Mouse (Mus musculus) stomach, postnatal 0 days (tissue): Measurements from ENCODE around the gene 1810010H24Rik. TPM values are rescaled to one million over a fixed set of nuclear protein-coding genes. Genes with fewer than 3 reads are reported as not detected.
"Not testable (repeated sequence)": the region's sequence is repeated elsewhere in the genome, so short reads cannot be mapped to it uniquely, and the experiment has no call there.

ENCODE experiments used
- ATAC-seq: fragments of 200-750 bp; cut with Nextera tagmentation; 2 replicates; pipeline ENCODE4 v1.8.0; 2017; ENCODE audit not compliant: low FRiP score, low TSS enrichment
- DNase-seq: peaks from one replicate; pipeline ENCODE4 v3.0.0-alpha.2; 2016; ENCODE audit warnings: low spot score
- H3K27ac ChIP-seq: fragments of 300-500 bp; sonication (generic); replicated peaks from 2 replicates; pipeline ENCODE4 v1.5.1; 2014; ENCODE audit warnings: mild to moderate bottlenecking, control low read depth
- H3K27me3 ChIP-seq: fragments of 300-500 bp; sonication (generic); 2 replicates; pipeline ENCODE4 v1.6.1; 2014; ENCODE audit warnings: low read length; ENCODE audit not compliant: control insufficient read depth, insufficient read depth
- H3K36me3 ChIP-seq: fragments of 300-500 bp; sonication (generic); 2 replicates; pipeline ENCODE4 v1.6.1; 2014; ENCODE audit warnings: low read length, mixed read lengths; ENCODE audit not compliant: control insufficient read depth, insufficient read depth
- H3K4me1 ChIP-seq: fragments of 300-500 bp; sonication (generic); replicated peaks from 2 replicates; pipeline ENCODE4 v1.6.1; 2014; ENCODE audit warnings: antibody characterized with exemption; ENCODE audit not compliant: control insufficient read depth, insufficient read depth
- H3K4me2 ChIP-seq: fragments of 300-500 bp; sonication (generic); replicated peaks from 2 replicates; pipeline ENCODE4 v1.6.1; 2014; ENCODE audit warnings: low read depth, mild to moderate bottlenecking, control low read depth, moderate library complexity
- H3K4me3 ChIP-seq: fragments of 300-500 bp; sonication (generic); 2 replicates; pipeline ENCODE4 v1.5.1; 2014; ENCODE audit warnings: low read depth, low read length, control low read depth
- H3K9ac ChIP-seq: fragments of 300-500 bp; sonication (generic); 2 replicates; pipeline ENCODE4 v1.6.1; 2014; ENCODE audit warnings: mild to moderate bottlenecking, low read length, control low read depth, mixed read lengths
- H3K9me3 ChIP-seq: fragments of 300-500 bp; sonication (generic); 2 replicates; pipeline ENCODE4 v1.6.1; 2016; ENCODE audit warnings: low read length; ENCODE audit not compliant: control insufficient read depth
- CTCF ChIP-seq: IDR thresholded peaks from 2 replicates; pipeline ENCODE4 v1.5.1; 2016; ENCODE audit warnings: antibody characterized with exemption, low read depth, mild to moderate bottlenecking, moderate library complexity
- EP300 ChIP-seq: optimal IDR thresholded peaks from 2 replicates; pipeline ENCODE3; 2016; ENCODE audit warnings: antibody characterized with exemption
- WGBS: fragments of 180-500 bp; shearing (Covaris S2); extraction: QIAGEN DNeasy Blood & Tissue Kit; methylation state at CpG from one replicate; pipeline ENCODE4 v1.1.7; 2014; 5-methylcytosine and 5-hydroxymethylcytosine counted together
- polyA plus RNA-seq: library from polyadenylated mRNA; unstranded; fragments of >200 nt; fragmentation: Nextera tagmentation; extraction: Ambion mirVana; gene quantifications from 2 replicates; pipeline ENCODE4 v1.2.1, GENCODE M21; 2015

The 1810010H24Rik gene
- 6.3 and 6.8 TPM in 2 replicates for polyA plus RNA-seq

- Histone ChIP-seq H3K36me3 (no peaks in the 10 kb centered on the region), H3K27me3 (no peaks in the 10 kb centered on the region), H3K9ac (peak within 1 kb of the TSS; percentile 71), H3K27ac (peak within 1 kb of the TSS; percentile 73), H3K4me1 (peaks cover 6% of the 10 kb centered on the region), H3K9me3 (no peaks in the 10 kb centered on the region), H3K4me3 (peak within 1 kb of the TSS; percentile 70), H3K4me2 (peak within 1 kb of the TSS; percentile 92)
- no peak for TF ChIP-seq CTCF
- TF ChIP-seq EP300, result no peak
- no peak for ATAC-seq
- WGBS, result under 1% methylated on average over 45 of the region's 45 CpGs
- no peak for DNase-seq
Measured at GRCm38 (mm10) chr11:107025411-107026321, at the start of gene 1810010H24Rik. Gene 1810010H24Rik (plus strand): TSS chr11:107025681.

- peak overlapping the region; percentile 46; the same call in 1 of the 2 replicates for H3K27ac ChIP-seq
- H3K36me3 ChIP-seq, result no peaks in the 10 kb centered on the region
- TF ChIP-seq EP300 (no peak), CTCF (no peak)
- no peak overlapping the region; the same call in 1 of the 2 replicates for H3K9ac ChIP-seq
- H3K27me3 ChIP-seq, result no peaks in the 10 kb centered on the region
- H3K4me1 ChIP-seq, result no peaks in the 10 kb centered on the region
- ATAC-seq, result peak; percentile 63
- H3K4me2 ChIP-seq, result no peak overlapping the region
- DNase-seq, result no peak
- WGBS, result 50% methylated on average over 8 of the region's 8 CpGs
- no peak overlapping the region for H3K4me3 ChIP-seq
- H3K9me3 ChIP-seq, result no peaks in the 10 kb centered on the region
Measured at GRCm38 (mm10) chr11:106976194-106976593, 49.3 kb upstream of the 1810010H24Rik start.

DNA sequence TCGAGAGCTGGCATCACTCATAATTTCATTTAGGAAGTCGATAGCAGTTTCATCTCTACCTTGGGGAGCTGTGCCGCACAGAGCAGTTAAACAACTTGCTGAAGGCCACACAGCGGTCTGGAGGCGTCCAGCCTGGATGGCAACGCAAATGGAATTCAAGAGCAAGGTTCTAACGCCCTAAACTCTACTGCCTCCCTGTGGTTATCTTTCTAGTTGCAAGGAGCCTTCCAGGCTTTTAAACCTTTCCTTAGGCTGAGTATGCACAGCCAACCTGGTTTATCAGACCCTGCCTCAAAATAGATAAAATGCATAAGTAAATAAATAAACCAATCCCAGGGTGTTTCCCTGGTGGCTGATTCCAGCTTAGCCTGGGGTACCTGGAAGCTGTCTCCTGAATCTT lies 45.0 kb upstream of the 1810010H24Rik start:
- peak; percentile 94 for TF ChIP-seq CTCF
- TF ChIP-seq EP300, result no peak
- Histone ChIP-seq H3K9me3 (no peaks in the 10 kb centered on the region), H3K36me3 (no peaks in the 10 kb centered on the region), H3K4me2 (no peak overlapping the region), H3K4me1 (no peaks in the 10 kb centered on the region), H3K4me3 (no peak overlapping the region), H3K27ac (no peak overlapping the region), H3K9ac (no peak overlapping the region), H3K27me3 (no peaks in the 10 kb centered on the region)
- ATAC-seq (no peak), DNase-seq (peak; percentile 52)
- WGBS, result 22% methylated on average over 7 of the region's 7 CpGs

GRCm38 (mm10) chr11:106981787-106982186 lies 43.7 kb upstream of the 1810010H24Rik start:
- H3K9ac ChIP-seq, result no peak overlapping the region
- no peak overlapping the region for H3K4me2 ChIP-seq
- H3K27ac ChIP-seq, result peak overlapping the region; percentile 53; the same call in 1 of the 2 replicates
- WGBS, result 55% methylated on average over 1 of the region's 1 CpGs
- H3K4me3 ChIP-seq, result no peak overlapping the region
- DNase-seq (no peak), ATAC-seq (no peak)
- no peaks in the 10 kb centered on the region for H3K9me3 ChIP-seq
- H3K27me3 ChIP-seq, result no peaks in the 10 kb centered on the region
- H3K36me3 ChIP-seq, result no peaks in the 10 kb centered on the region
- no peak for TF ChIP-seq EP300
- no peak for TF ChIP-seq CTCF
- H3K4me1 ChIP-seq, result no peaks in the 10 kb centered on the region

DNA sequence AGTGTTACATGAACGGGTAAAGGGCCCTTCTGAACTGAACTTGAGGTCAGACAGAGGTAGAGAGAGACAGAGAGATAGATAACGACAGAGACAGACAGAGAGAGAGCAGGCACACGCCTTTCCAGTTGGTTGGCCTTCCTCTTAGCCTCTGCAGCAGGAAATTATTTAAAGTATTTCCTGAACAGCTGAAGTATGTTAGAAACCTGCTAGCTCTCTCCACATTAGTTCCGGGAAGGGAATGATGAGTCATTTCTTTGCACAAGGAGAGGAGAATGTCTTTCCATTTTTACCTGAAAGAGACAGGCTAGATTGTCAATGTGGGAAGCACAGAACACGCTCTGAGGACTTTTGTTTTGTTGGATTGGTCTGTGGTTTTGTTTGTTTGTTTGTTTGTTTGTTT lies 43.1 kb upstream of the 1810010H24Rik start:
- ATAC-seq, result peak; percentile 81
- Histone ChIP-seq H3K27me3 (no peaks in the 10 kb centered on the region), H3K27ac (peak overlapping the region; percentile 53; the same call in 1 of the 2 replicates), H3K4me3 (no peak overlapping the region), H3K9ac (no peak overlapping the region), H3K36me3 (no peaks in the 10 kb centered on the region), H3K4me2 (no peak overlapping the region), H3K9me3 (no peaks in the 10 kb centered on the region), H3K4me1 (no peaks in the 10 kb centered on the region)
- no peak for TF ChIP-seq CTCF
- TF ChIP-seq EP300, result no peak
- WGBS, result 20% methylated on average over 5 of the region's 5 CpGs
- no peak for DNase-seq

DNA sequence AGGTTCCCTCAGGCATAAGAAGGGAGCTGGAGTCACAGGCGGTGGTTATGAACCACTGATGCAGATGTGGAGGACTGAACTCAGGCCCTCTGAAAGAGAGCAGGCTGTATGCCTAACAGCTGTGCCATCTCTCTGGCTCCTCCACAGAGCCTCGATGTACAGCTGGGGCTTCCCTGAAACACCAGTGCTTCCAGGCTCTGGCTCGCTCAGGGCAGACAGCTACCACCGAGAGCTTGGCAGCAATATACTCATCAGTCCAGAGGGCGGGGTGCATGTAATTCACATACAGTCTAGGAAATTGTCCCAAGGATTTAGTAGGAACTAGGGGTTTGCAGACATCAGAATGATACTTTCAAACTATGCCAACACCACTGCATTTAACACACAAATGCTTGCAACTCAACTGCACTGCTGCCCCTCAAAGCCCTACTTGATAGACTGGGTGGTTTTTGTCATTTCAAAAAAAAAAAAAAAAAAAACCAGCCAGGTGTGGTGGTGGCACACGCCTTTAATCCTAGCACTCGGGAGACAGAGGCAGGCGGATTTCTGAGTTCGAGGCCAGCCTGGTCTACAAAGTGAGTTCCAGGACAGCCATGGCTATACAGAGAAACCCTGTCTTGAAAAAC lies 39.4 kb upstream of the 1810010H24Rik start:
- H3K9ac ChIP-seq, H3K9me3 ChIP-seq, H3K4me2 ChIP-seq, H3K27me3 ChIP-seq, H3K36me3 ChIP-seq, H3K4me1 ChIP-seq, DNase-seq, ATAC-seq, H3K4me3 ChIP-seq, H3K27ac ChIP-seq: not testable (repeated sequence)
- 69% methylated on average over 8 of the region's 9 CpGs for WGBS
